Mouse (Mus musculus): ENCODE measurements at regions not wholly inside any gene's neighbourhood (a gene's known extent, or its start where the extent isn't known, plus 50 kb on each side); places are given as distances from the start of the nearest gene placed in this dataset.

- no peak overlapping the region for H3K27ac ChIP-seq (replicated peaks; ENCODE audit: low read depth, low read length)
- no peaks in the 10 kb centered on the region for H3K36me3 ChIP-seq (ENCODE audit: control insufficient read depth, insufficient read depth, low read length)
- ATAC-seq (ENCODE audit: low FRiP score, low read depth) (no peak), DNase-seq (ENCODE audit: low spot score) (no peak)
- H3K9me3 ChIP-seq (ENCODE audit: control insufficient read depth, low read length): no peaks in the 10 kb centered on the region
- no peak overlapping the region for H3K4me3 ChIP-seq (replicated peaks; ENCODE audit: low read length)
- no peak overlapping the region for H3K9ac ChIP-seq (ENCODE audit: low read depth, low read length, severe bottlenecking)
- H3K4me2 ChIP-seq (replicated peaks; ENCODE audit: low read depth, low read length, severe bottlenecking): no peak overlapping the region
- no peak for TF ChIP-seq POLR2A (IDR thresholded peaks at IDR 0.05; ENCODE audit: borderline replicate concordance, extremely low read depth, insufficient read depth, insufficient read length)
- no peaks in the 10 kb centered on the region for H3K27me3 ChIP-seq (ENCODE audit: control insufficient read depth, insufficient read depth, low read length)
- WGBS: 56% methylated on average over 10 of the region's 10 CpGs
- peaks cover 28% of the 10 kb centered on the region for H3K4me1 ChIP-seq (ENCODE audit: control insufficient read depth, insufficient read depth, low read length)
Measured at GRCm38 (mm10) chr4:137183181-137183850, 94.0 kb upstream of the Wnt4 start.

GRCm38 (mm10) chr4:137182547-137182946 lies 94.7 kb upstream of the Wnt4 start:
- WGBS: 34% methylated on average over 14 of the region's 14 CpGs

GRCm38 (mm10) chr4:137181252-137181651 lies 96.0 kb upstream of the Wnt4 start:
- WGBS: 67% methylated on average over 8 of the region's 8 CpGs
- Histone ChIP-seq H3K4me3 (replicated peaks; ENCODE audit: low read length) (no peak overlapping the region), H3K9me3 (ENCODE audit: control insufficient read depth, low read length) (no peaks in the 10 kb centered on the region), H3K4me1 (ENCODE audit: control insufficient read depth, insufficient read depth, low read length) (peaks cover 28% of the 10 kb centered on the region), H3K27me3 (ENCODE audit: control insufficient read depth, insufficient read depth, low read length) (no peaks in the 10 kb centered on the region), H3K27ac (replicated peaks; ENCODE audit: low read depth, low read length) (no peak overlapping the region), H3K9ac (ENCODE audit: low read depth, low read length, severe bottlenecking) (no peak overlapping the region), H3K4me2 (replicated peaks; ENCODE audit: low read depth, low read length, severe bottlenecking) (no peak overlapping the region), H3K36me3 (ENCODE audit: control insufficient read depth, insufficient read depth, low read length) (no peaks in the 10 kb centered on the region)
- no peak for TF ChIP-seq POLR2A (IDR thresholded peaks at IDR 0.05; ENCODE audit: borderline replicate concordance, extremely low read depth, insufficient read depth, insufficient read length)
- DNase-seq (ENCODE audit: low spot score) (no peak), ATAC-seq (ENCODE audit: low FRiP score, low read depth) (no peak)

More at GRCm38 (mm10) chr4:137182547-137182946, 94.7 kb upstream of the Wnt4 start:
- no peak overlapping the region for H3K9ac ChIP-seq (ENCODE audit: low read depth, low read length, severe bottlenecking)
- DNase-seq (ENCODE audit: low spot score): no peak
- ATAC-seq (ENCODE audit: low FRiP score, low read depth): peak; percentile 56
- 0 out of 2 replicates have a peak overlapping the region, but pooled peaks have one; percentile 8 for H3K27ac ChIP-seq (replicated peaks; ENCODE audit: low read depth, low read length)
- H3K36me3 ChIP-seq (ENCODE audit: control insufficient read depth, insufficient read depth, low read length): no peaks in the 10 kb centered on the region
- peaks cover 28% of the 10 kb centered on the region for H3K4me1 ChIP-seq (ENCODE audit: control insufficient read depth, insufficient read depth, low read length)
- H3K4me2 ChIP-seq (replicated peaks; ENCODE audit: low read depth, low read length, severe bottlenecking): no peak overlapping the region
- no peaks in the 10 kb centered on the region for H3K9me3 ChIP-seq (ENCODE audit: control insufficient read depth, low read length)
- H3K27me3 ChIP-seq (ENCODE audit: control insufficient read depth, insufficient read depth, low read length): no peaks in the 10 kb centered on the region
- H3K4me3 ChIP-seq (replicated peaks; ENCODE audit: low read length): no peak overlapping the region
- TF ChIP-seq POLR2A (IDR thresholded peaks at IDR 0.05; ENCODE audit: borderline replicate concordance, extremely low read depth, insufficient read depth, insufficient read length): no peak

DNA sequence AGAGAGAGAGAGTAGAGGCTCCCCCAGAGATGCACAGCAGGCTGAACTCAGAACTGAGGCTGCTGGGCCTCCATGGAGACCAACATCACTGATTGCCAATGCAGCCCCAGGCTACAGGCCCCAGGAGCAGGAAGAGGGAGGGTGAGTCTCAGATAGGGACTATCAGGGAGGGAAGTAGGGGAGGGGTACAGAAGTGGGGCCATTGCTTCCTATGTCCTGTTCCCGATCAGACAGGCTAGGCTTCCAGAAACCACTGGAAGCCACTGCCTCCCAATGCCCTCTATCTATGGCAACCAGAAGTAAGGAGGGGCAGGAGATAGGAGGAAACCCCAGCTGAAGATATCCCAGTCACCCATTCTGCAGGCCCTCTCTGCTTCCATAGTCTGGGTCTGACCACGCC lies 97.2 kb upstream of the Wnt4 start:
- DNase-seq (ENCODE audit: low spot score) (no peak), ATAC-seq (ENCODE audit: low FRiP score, low read depth) (no peak)
- Histone ChIP-seq H3K4me2 (replicated peaks; ENCODE audit: low read depth, low read length, severe bottlenecking) (no peak overlapping the region), H3K4me1 (ENCODE audit: control insufficient read depth, insufficient read depth, low read length) (peaks cover 28% of the 10 kb centered on the region), H3K9me3 (ENCODE audit: control insufficient read depth, low read length) (no peaks in the 10 kb centered on the region), H3K4me3 (replicated peaks; ENCODE audit: low read length) (no peak overlapping the region), H3K27me3 (ENCODE audit: control insufficient read depth, insufficient read depth, low read length) (no peaks in the 10 kb centered on the region), H3K36me3 (ENCODE audit: control insufficient read depth, insufficient read depth, low read length) (no peaks in the 10 kb centered on the region), H3K9ac (ENCODE audit: low read depth, low read length, severe bottlenecking) (no peak overlapping the region), H3K27ac (replicated peaks; ENCODE audit: low read depth, low read length) (no peak overlapping the region)
- 89% methylated on average over 2 of the region's 2 CpGs for WGBS
- no peak for TF ChIP-seq POLR2A (IDR thresholded peaks at IDR 0.05; ENCODE audit: borderline replicate concordance, extremely low read depth, insufficient read depth, insufficient read length)

- ATAC-seq (ENCODE audit: low FRiP score, low read depth) (no peak), DNase-seq (ENCODE audit: low spot score) (no peak)
Measured at GRCm38 (mm10) chr4:137178833-137179232, 98.5 kb upstream of the Wnt4 start.

More at GRCm38 (mm10) chr4:137178833-137179232, 98.5 kb upstream of the Wnt4 start:
- Histone ChIP-seq H3K9ac (ENCODE audit: low read depth, low read length, severe bottlenecking) (no peak overlapping the region), H3K36me3 (ENCODE audit: control insufficient read depth, insufficient read depth, low read length) (no peaks in the 10 kb centered on the region), H3K27me3 (ENCODE audit: control insufficient read depth, insufficient read depth, low read length) (no peaks in the 10 kb centered on the region), H3K4me3 (replicated peaks; ENCODE audit: low read length) (no peak overlapping the region), H3K4me2 (replicated peaks; ENCODE audit: low read depth, low read length, severe bottlenecking) (no peak overlapping the region), H3K27ac (replicated peaks; ENCODE audit: low read depth, low read length) (no peak overlapping the region), H3K4me1 (ENCODE audit: control insufficient read depth, insufficient read depth, low read length) (peaks cover 17% of the 10 kb centered on the region), H3K9me3 (ENCODE audit: control insufficient read depth, low read length) (no peaks in the 10 kb centered on the region)
- WGBS: 66% methylated on average over 3 of the region's 3 CpGs
- TF ChIP-seq POLR2A (IDR thresholded peaks at IDR 0.05; ENCODE audit: borderline replicate concordance, extremely low read depth, insufficient read depth, insufficient read length): no peak
